In genomic region chr1:94356996-94357395, GRCm38 (mm10) we compare ENCODE assay signal across 27 mouse cellular contexts.
"Had no signal": no experiment of that assay in that cellular context is flagged by ENCODE, and none has a peak within 500 bp of the region (broad histone marks: within the 10 kb centered on the region; RNA-seq: fewer than 3 reads in every experiment).

No protein-coding gene starts in this region.

- H3K36me3 ChIP-seq: heart, embryonic 13.5 days; heart, embryonic 15.5 days; hindbrain, embryonic 13.5 days; intestine, embryonic 15.5 days; limb, embryonic 10.5 days; limb, embryonic 12.5 days; liver, embryonic 13.5 days; liver, embryonic 15.5 days had no signal

- DNase-seq: gastrocnemius, postnatal 14 days; gastrocnemius, postnatal 36 days; heart, adult 11 months; heart, adult 2 months; heart, postnatal 14 days; heart, postnatal 36 days; kidney, adult 18-20 months; kidney, adult 8-10 months; kidney, postnatal 10 days; kidney, postnatal 25 days; kidney, postnatal 4 days; liver; liver, embryonic 13.5 days had no signal

- H3K27ac ChIP-seq: heart, adult 2 months; heart, embryonic 13.5 days; heart, embryonic 15.5 days; hindbrain, embryonic 13.5 days; intestine, embryonic 15.5 days; layer of hippocampus, adult 2 months; left cerebral cortex, adult 2 months; limb, embryonic 10.5 days; limb, embryonic 12.5 days; liver, embryonic 13.5 days; liver, embryonic 15.5 days had no signal

- H3K9me3 ChIP-seq: heart, embryonic 13.5 days; heart, embryonic 15.5 days; hindbrain, embryonic 13.5 days; intestine, embryonic 15.5 days; limb, embryonic 10.5 days; limb, embryonic 12.5 days; liver, embryonic 13.5 days; liver, embryonic 15.5 days had no signal

- H3K4me1 ChIP-seq: heart, embryonic 13.5 days; heart, embryonic 15.5 days; hindbrain, embryonic 13.5 days; intestine, embryonic 15.5 days; limb, embryonic 10.5 days; limb, embryonic 12.5 days; liver, embryonic 13.5 days; liver, embryonic 15.5 days had no signal

- ATAC-seq: hindbrain, embryonic 16.5 days; inflammation-experienced regulatory T-cells, adult 6 months; intestine, embryonic 15.5 days; intestine, postnatal 0 days had no signal

- H3K9ac ChIP-seq: heart, embryonic 13.5 days; heart, embryonic 15.5 days; hindbrain, embryonic 13.5 days; intestine, embryonic 15.5 days; limb, embryonic 12.5 days; liver, embryonic 13.5 days; liver, embryonic 15.5 days had no signal

- H3K4me2 ChIP-seq: heart, embryonic 11.5 days; heart, embryonic 13.5 days; heart, embryonic 15.5 days; hindbrain, embryonic 13.5 days; intestine, embryonic 15.5 days; limb, embryonic 12.5 days; liver, embryonic 11.5 days; liver, embryonic 13.5 days; liver, embryonic 15.5 days had no signal

- H3K27me3 ChIP-seq: heart, embryonic 13.5 days; heart, embryonic 15.5 days; hindbrain, embryonic 13.5 days; intestine, embryonic 15.5 days; limb, embryonic 12.5 days; liver, embryonic 13.5 days; liver, embryonic 15.5 days had no signal

- H3K4me3 ChIP-seq: heart, adult 2 months; heart, embryonic 13.5 days; heart, embryonic 15.5 days; hindbrain, embryonic 13.5 days; intestine, embryonic 15.5 days; layer of hippocampus, adult 2 months; left cerebral cortex, adult 2 months; limb, embryonic 10.5 days; limb, embryonic 12.5 days; liver, embryonic 13.5 days; liver, embryonic 15.5 days had no signal
